Mouse (Mus musculus) small intestine, adult 10 weeks (tissue): ENCODE measurements around the gene Ndrg2. TPM values are rescaled to one million over a fixed set of nuclear protein-coding genes. Genes with fewer than 3 reads are reported as not detected.

ENCODE experiments used
- polyA plus RNA-seq: library from polyadenylated mRNA; stranded (reverse); fragments of 350-450 nt; fragmentation: Illumina TruSeq; extraction: RNeasy Lipid Tissue Mini Kit (QIAGEN cat#74804); gene quantifications from one replicate; pipeline ENCODE4 v1.2.3, GENCODE M21; 2014; ENCODE audit warnings: low replicate concordance

The Ndrg2 gene
- 68.9 TPM for polyA plus RNA-seq

GRCm38 (mm10) chr14:51913960-51914762 lies at the start of gene Ndrg2:
Gene Ndrg2 (minus strand): TSS chr14:51914158.

GRCm38 (mm10) chr14:51922571-51922865 lies 8.6 kb upstream of the Ndrg2 start, which contains the start of gene Rnase13:
Gene Rnase13 (minus strand): TSS chr14:51922773.

GRCm38 (mm10) chr14:51918125-51918524 lies 4.2 kb upstream of the Ndrg2 start, which contains the start of gene Tppp2:
Gene Tppp2 (plus strand): TSS chr14:51918425.

GRCm38 (mm10) chr14:51892191-51892939 lies 21.6 kb downstream of the Ndrg2 start, which contains the start of gene Slc39a2:
Gene Slc39a2 (plus strand): TSS chr14:51892889.

GRCm38 (mm10) chr14:51884598-51885331 lies 29.2 kb downstream of the Ndrg2 start, which contains the start of gene Mettl17:
Gene Mettl17 (plus strand): TSS chr14:51884842.

Other genes with a start within 250 kb of the Ndrg2 start
- not detected for gene Gm17079, start 218.7 kb downstream of the Ndrg2 start, polyA plus RNA-seq
- not detected for gene Gm5800, start 197.0 kb downstream of the Ndrg2 start, polyA plus RNA-seq
- gene Ang4, start 140.6 kb downstream of the Ndrg2 start, polyA plus RNA-seq: 125 TPM
- gene AY358078, start 114.1 kb downstream of the Ndrg2 start, polyA plus RNA-seq: not detected
- not detected for gene Ear6, start 60.5 kb downstream of the Ndrg2 start, polyA plus RNA-seq
- 3.0 TPM for gene Mettl17, start 29.3 kb downstream of the Ndrg2 start, polyA plus RNA-seq
- gene Slc39a2, start 21.3 kb downstream of the Ndrg2 start, polyA plus RNA-seq: 0.97 TPM
- not detected for gene Tppp2, start 4.3 kb upstream of the Ndrg2 start, polyA plus RNA-seq
- not detected for gene Rnase13, start 8.6 kb upstream of the Ndrg2 start, polyA plus RNA-seq
- gene Arhgef40, start 70.6 kb upstream of the Ndrg2 start, polyA plus RNA-seq: 2.4 TPM
- 7.1 TPM for gene Tmem253, start 101.5 kb upstream of the Ndrg2 start, polyA plus RNA-seq
- 0.59 TPM for gene Zfp219, start 106.6 kb upstream of the Ndrg2 start, polyA plus RNA-seq
- gene Olfr221, start 128.3 kb upstream of the Ndrg2 start, polyA plus RNA-seq: not detected
- gene Hnrnpc, start 189.9 kb upstream of the Ndrg2 start, polyA plus RNA-seq: 274 TPM
- 2.0 TPM for gene Rpgrip1, start 196.5 kb upstream of the Ndrg2 start, polyA plus RNA-seq